Mouse (Mus musculus) stomach, embryonic 16.5 days (tissue): ENCODE data around the gene Ceacam2. TPM values are rescaled to one million over a fixed set of nuclear protein-coding genes. Genes with fewer than 3 reads are reported as not detected.

Source experiments
- polyA plus RNA-seq: library from polyadenylated mRNA; unstranded; fragments of >200 nt; fragmentation: Nextera tagmentation; extraction: Ambion mirVana; gene quantifications from 2 replicates; pipeline ENCODE4 v1.2.1, GENCODE M21; 2015

Ceacam2 gene
- polyA plus RNA-seq, 1 experiment from 2014 or later = not detected

Other genes starting within 250 kb of the Ceacam2 start
- 186 and 209 TPM in 2 replicates for gene Pafah1b3, start 241.9 kb downstream of the Ceacam2 start, polyA plus RNA-seq
- gene Prr19, start 238.4 kb downstream of the Ceacam2 start, polyA plus RNA-seq = 0.49 and 0.57 TPM in 2 replicates
- gene Tmem145, start 233.8 kb downstream of the Ceacam2 start, polyA plus RNA-seq = 0.57 and 0.66 TPM in 2 replicates
- gene Megf8, start 222.7 kb downstream of the Ceacam2 start, polyA plus RNA-seq = 9.5 and 10.7 TPM in 2 replicates
- gene Cnfn, start 170.1 kb downstream of the Ceacam2 start, polyA plus RNA-seq = 1,223 and 2,187 TPM in 2 replicates
- gene Lipe, start 141.1 kb downstream of the Ceacam2 start, polyA plus RNA-seq = 10.6 and 10.9 TPM in 2 replicates
- 0.61 and 0.64 TPM in 2 replicates for gene Cxcl17, start 127.0 kb downstream of the Ceacam2 start, polyA plus RNA-seq
- 98.3 and 139 TPM in 2 replicates for gene Ceacam1, start 62.3 kb downstream of the Ceacam2 start, polyA plus RNA-seq
- gene Erich4, start 76.0 kb upstream of the Ceacam2 start, polyA plus RNA-seq = 2.9 and 4.2 TPM in 2 replicates
- gene Dmac2, start 79.6 kb upstream of the Ceacam2 start, polyA plus RNA-seq = 36.4 and 36.8 TPM in 2 replicates
- gene B3gnt8, start 86.8 kb upstream of the Ceacam2 start, polyA plus RNA-seq = 12.2 and 13.6 TPM in 2 replicates
- 54.1 and 54.4 TPM in 2 replicates for gene Bckdha, start 119.1 kb upstream of the Ceacam2 start, polyA plus RNA-seq
- 70.0 and 73.0 TPM in 2 replicates for gene Exosc5, start 119.3 kb upstream of the Ceacam2 start, polyA plus RNA-seq
- 3.4 and 3.5 TPM in 2 replicates for gene Tmem91, start 135.3 kb upstream of the Ceacam2 start, polyA plus RNA-seq
- gene B9d2, start 140.9 kb upstream of the Ceacam2 start, polyA plus RNA-seq = 21.9 and 24.4 TPM in 2 replicates
- 1.4 and 2.8 TPM in 2 replicates for gene Tgfb1, start 147.1 kb upstream of the Ceacam2 start, polyA plus RNA-seq
- 19.6 and 22.5 TPM in 2 replicates for gene Ccdc97, start 179.2 kb upstream of the Ceacam2 start, polyA plus RNA-seq
- gene Hnrnpul1, start 214.9 kb upstream of the Ceacam2 start, polyA plus RNA-seq = 35.4 and 39.6 TPM in 2 replicates
- 80.8 and 85.1 TPM in 2 replicates for gene Axl, start 248.8 kb upstream of the Ceacam2 start, polyA plus RNA-seq